Mouse (Mus musculus): ENCODE measurements at regions not wholly inside any gene's neighbourhood (a gene's known extent, or its start where the extent isn't known, plus 50 kb on each side); places are given as distances from the start of the nearest gene placed in this dataset.

DNA sequence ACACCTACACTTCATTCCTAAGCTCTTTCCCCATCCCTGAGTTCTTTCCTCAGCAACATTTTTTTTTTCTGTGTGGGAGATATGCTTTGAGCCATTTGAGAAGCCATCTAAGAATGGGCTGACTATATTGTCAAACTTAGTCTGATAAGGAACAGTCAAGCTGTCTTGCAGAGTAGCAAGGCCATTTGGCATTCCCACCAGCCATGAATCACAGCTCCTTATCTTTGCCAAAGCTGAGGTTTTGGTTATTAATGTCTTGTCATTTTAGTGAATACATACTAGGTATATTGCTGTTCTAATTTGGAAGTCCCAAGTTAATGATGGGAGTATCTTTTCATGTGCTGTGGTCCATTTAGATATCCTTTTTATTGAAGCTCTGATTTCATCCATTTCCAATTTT is 96.4 kb downstream of the Sox9 start:
- H3K36me3 ChIP-seq (replicated peaks), result no peaks in the 10 kb centered on the region
- H3K27me3 ChIP-seq (ENCODE audit: insufficient read depth, low read length), result no peaks in the 10 kb centered on the region
- no peak for TF ChIP-seq GATA1 (IDR thresholded peaks at IDR 0.05; ENCODE audit: borderline replicate concordance, low read length)
- no peak for TF ChIP-seq CTCF (IDR thresholded peaks at IDR 0.05; ENCODE audit: low read depth, low read length)
- no peak for TF ChIP-seq GATA2 (IDR thresholded peaks at IDR 0.05; ENCODE audit: borderline replicate concordance, low read depth, low read length)
- TF ChIP-seq POLR2AphosphoS5 (IDR thresholded peaks at IDR 0.05; ENCODE audit: insufficient replicate concordance, low read depth, low read length), result no peak
- TF ChIP-seq TAL1 (conservative IDR thresholded peaks at IDR 0.05; ENCODE audit: low read depth, low read length), result no peak
- H3K4me1 ChIP-seq (ENCODE audit: insufficient read depth, low read depth, low read length), result no peaks in the 10 kb centered on the region
- H3K9me3 ChIP-seq (replicated peaks), result peaks cover 60% of the 10 kb centered on the region
- H3K4me3 ChIP-seq (ENCODE audit: low read depth, low read length), result no peak overlapping the region
- no peak for DNase-seq (ENCODE audit: low spot score)
- no peak for ATAC-seq (ENCODE audit: extremely low read depth, insufficient number of reproducible peaks, low FRiP score, poor library complexity, severe bottlenecking)

DNA sequence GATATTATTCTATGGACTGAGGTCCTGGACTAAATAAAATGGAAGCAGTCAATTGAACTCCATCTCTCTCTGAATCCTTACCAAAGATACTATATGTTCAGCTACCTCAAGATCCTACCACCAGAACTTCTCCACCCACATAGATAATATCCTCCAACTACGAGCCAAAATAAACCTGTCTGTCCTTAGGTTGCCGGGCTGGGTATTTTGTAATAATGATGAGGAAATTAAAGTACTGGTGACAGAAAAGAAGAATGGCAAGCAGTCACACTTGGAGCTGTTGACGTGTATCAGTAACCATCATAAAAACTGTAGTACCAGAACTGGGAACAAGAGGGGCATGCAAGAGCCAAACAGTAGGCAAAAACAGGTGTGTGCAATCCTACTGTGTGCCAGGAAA is 98.7 kb downstream of the Sox9 start:
- Histone ChIP-seq H3K4me3 (ENCODE audit: low read depth, low read length) (no peak overlapping the region), H3K27me3 (ENCODE audit: insufficient read depth, low read length) (no peaks in the 10 kb centered on the region), H3K9me3 (replicated peaks) (peaks cover 58% of the 10 kb centered on the region), H3K4me1 (ENCODE audit: insufficient read depth, low read depth, low read length) (no peaks in the 10 kb centered on the region), H3K36me3 (replicated peaks) (no peaks in the 10 kb centered on the region)
- no peak for TF ChIP-seq CTCF (IDR thresholded peaks at IDR 0.05; ENCODE audit: low read depth, low read length)
- no peak for TF ChIP-seq POLR2AphosphoS5 (IDR thresholded peaks at IDR 0.05; ENCODE audit: insufficient replicate concordance, low read depth, low read length)
- TF ChIP-seq TAL1 (conservative IDR thresholded peaks at IDR 0.05; ENCODE audit: low read depth, low read length), result no peak
- TF ChIP-seq GATA1 (IDR thresholded peaks at IDR 0.05; ENCODE audit: borderline replicate concordance, low read length), result no peak
- no peak for TF ChIP-seq GATA2 (IDR thresholded peaks at IDR 0.05; ENCODE audit: borderline replicate concordance, low read depth, low read length)
- ATAC-seq (ENCODE audit: extremely low read depth, insufficient number of reproducible peaks, low FRiP score, poor library complexity, severe bottlenecking) (no peak), DNase-seq (ENCODE audit: low spot score) (no peak)

DNA sequence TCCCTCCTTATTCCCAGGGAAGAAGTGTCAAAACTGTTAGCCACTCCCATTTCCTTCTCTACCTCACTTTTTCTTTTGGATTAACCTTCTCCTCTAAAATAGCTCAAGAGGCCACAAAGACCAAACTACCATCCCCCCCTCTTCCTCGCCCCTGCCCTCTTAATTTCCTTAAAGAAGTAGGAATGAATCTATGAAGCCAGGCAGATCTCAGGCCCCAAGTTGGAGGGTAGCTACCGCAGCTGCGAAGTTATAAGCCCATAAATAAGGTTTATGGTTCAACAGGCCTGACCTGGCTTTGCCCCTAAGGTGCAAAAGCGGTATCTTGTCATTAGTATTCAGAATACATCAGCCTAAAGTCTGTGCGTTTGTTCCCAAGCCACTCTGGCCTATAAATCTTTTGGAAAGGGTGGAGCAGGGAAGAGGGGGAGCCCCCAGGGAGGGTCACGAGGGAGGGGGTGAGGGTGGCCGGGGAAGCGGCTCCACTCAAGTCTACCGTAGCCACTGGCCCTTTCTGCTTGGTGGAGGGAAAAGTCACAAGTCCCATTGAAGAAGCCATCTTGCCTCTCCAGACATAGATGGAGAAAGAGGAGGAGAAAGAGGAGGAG is 103.4 kb downstream of the Sox9 start:
- DNase-seq (ENCODE audit: low spot score) (no peak), ATAC-seq (ENCODE audit: extremely low read depth, insufficient number of reproducible peaks, low FRiP score, poor library complexity, severe bottlenecking) (no peak)
- TF ChIP-seq CTCF (IDR thresholded peaks at IDR 0.05; ENCODE audit: low read depth, low read length), result no peak
- no peak for TF ChIP-seq GATA1 (IDR thresholded peaks at IDR 0.05; ENCODE audit: borderline replicate concordance, low read length)
- no peak for TF ChIP-seq GATA2 (IDR thresholded peaks at IDR 0.05; ENCODE audit: borderline replicate concordance, low read depth, low read length)
- TF ChIP-seq POLR2AphosphoS5 (IDR thresholded peaks at IDR 0.05; ENCODE audit: insufficient replicate concordance, low read depth, low read length), result no peak
- no peak for TF ChIP-seq TAL1 (conservative IDR thresholded peaks at IDR 0.05; ENCODE audit: low read depth, low read length)
- Histone ChIP-seq H3K27me3 (ENCODE audit: insufficient read depth, low read length) (no peaks in the 10 kb centered on the region), H3K4me1 (ENCODE audit: insufficient read depth, low read depth, low read length) (no peaks in the 10 kb centered on the region), H3K9me3 (replicated peaks) (peaks cover 64% of the 10 kb centered on the region), H3K4me3 (ENCODE audit: low read depth, low read length) (no peak overlapping the region), H3K36me3 (replicated peaks) (no peaks in the 10 kb centered on the region)

DNA sequence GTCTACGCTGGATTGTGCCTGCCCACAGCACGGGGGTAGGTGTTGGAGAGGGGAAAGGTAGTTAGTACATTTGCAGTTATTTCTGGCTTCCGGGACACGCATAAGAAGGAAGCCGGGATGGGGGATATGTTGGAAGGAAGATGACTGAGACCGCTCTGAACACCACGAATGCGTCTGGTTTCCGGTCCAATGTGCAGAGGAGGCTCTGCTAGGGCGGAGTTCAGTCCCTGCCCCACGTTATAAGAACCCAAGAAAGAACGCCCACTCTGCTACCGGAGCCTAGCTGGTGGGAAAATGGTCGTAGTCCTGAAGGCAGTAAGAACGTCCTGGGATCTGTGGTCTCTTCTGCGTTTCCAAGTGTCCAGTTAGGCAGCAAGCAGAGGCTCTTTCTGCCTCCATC is 104.1 kb downstream of the Sox9 start:
- Histone ChIP-seq H3K4me1 (ENCODE audit: insufficient read depth, low read depth, low read length) (no peaks in the 10 kb centered on the region), H3K36me3 (replicated peaks) (no peaks in the 10 kb centered on the region), H3K4me3 (ENCODE audit: low read depth, low read length) (no peak overlapping the region; the same call in 1 of the 2 replicates), H3K27me3 (ENCODE audit: insufficient read depth, low read length) (no peaks in the 10 kb centered on the region), H3K9me3 (replicated peaks) (peaks cover 66% of the 10 kb centered on the region)
- DNase-seq (ENCODE audit: low spot score), result no peak
- no peak for ATAC-seq (ENCODE audit: extremely low read depth, insufficient number of reproducible peaks, low FRiP score, poor library complexity, severe bottlenecking)
- no peak for TF ChIP-seq CTCF (IDR thresholded peaks at IDR 0.05; ENCODE audit: low read depth, low read length)
- TF ChIP-seq POLR2AphosphoS5 (IDR thresholded peaks at IDR 0.05; ENCODE audit: insufficient replicate concordance, low read depth, low read length), result no peak
- TF ChIP-seq TAL1 (conservative IDR thresholded peaks at IDR 0.05; ENCODE audit: low read depth, low read length), result no peak
- TF ChIP-seq GATA2 (IDR thresholded peaks at IDR 0.05; ENCODE audit: borderline replicate concordance, low read depth, low read length), result no peak
- TF ChIP-seq GATA1 (IDR thresholded peaks at IDR 0.05; ENCODE audit: borderline replicate concordance, low read length), result no peak

DNA sequence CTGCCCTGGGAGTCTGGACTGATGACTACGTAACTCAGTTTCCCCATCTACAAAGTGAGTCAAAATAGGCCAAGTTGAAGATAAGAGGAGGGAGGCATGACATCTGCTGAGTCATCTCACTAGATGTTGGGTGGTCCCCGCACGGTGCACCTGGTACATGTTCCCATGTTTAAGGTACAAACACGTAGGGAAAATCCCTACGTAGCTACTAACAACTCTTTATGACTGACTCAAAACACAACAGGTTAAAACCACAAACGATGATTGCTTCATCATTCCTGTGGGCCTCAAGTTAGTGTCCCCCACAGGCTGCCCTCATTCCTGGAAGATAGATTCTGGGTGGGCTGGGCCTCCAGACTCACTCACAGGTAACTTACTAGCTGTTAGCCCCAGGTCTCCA is 107.7 kb downstream of the Sox9 start:
- Histone ChIP-seq H3K4me3 (ENCODE audit: low read depth, low read length) (no peak overlapping the region), H3K27me3 (ENCODE audit: insufficient read depth, low read length) (no peaks in the 10 kb centered on the region), H3K9me3 (replicated peaks) (peaks cover 71% of the 10 kb centered on the region), H3K36me3 (replicated peaks) (no peaks in the 10 kb centered on the region), H3K4me1 (ENCODE audit: insufficient read depth, low read depth, low read length) (no peaks in the 10 kb centered on the region)
- DNase-seq (ENCODE audit: low spot score), result no peak
- no peak for TF ChIP-seq CTCF (IDR thresholded peaks at IDR 0.05; ENCODE audit: low read depth, low read length)
- TF ChIP-seq TAL1 (conservative IDR thresholded peaks at IDR 0.05; ENCODE audit: low read depth, low read length), result no peak
- TF ChIP-seq GATA1 (IDR thresholded peaks at IDR 0.05; ENCODE audit: borderline replicate concordance, low read length), result no peak
- TF ChIP-seq POLR2AphosphoS5 (IDR thresholded peaks at IDR 0.05; ENCODE audit: insufficient replicate concordance, low read depth, low read length), result no peak
- no peak for ATAC-seq (ENCODE audit: extremely low read depth, insufficient number of reproducible peaks, low FRiP score, poor library complexity, severe bottlenecking)

DNA sequence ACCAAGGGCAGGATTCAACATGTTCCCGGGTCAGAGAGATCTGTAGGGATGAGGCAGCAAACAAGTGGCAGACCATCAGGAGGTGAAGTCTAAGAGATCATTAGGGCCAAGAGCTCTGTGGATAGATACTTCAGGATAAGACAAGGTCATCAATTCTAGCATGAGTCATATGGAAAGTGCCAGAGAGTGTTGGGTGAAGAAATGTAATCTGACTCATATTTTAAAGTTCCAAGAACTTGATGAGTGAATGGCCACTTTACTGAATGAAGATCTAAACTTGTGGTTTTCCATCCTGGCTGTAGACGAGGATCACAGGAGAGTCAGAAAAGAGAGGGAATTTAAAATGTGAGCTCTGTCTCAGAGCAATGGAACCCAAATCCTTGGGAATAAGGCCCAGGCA is 115.6 kb downstream of the Sox9 start:
- ATAC-seq (ENCODE audit: extremely low read depth, insufficient number of reproducible peaks, low FRiP score, poor library complexity, severe bottlenecking), result no peak
- peaks cover 60% of the 10 kb centered on the region for H3K9me3 ChIP-seq (replicated peaks)
- H3K4me3 ChIP-seq (ENCODE audit: low read depth, low read length), result no peak overlapping the region
- no peaks in the 10 kb centered on the region for H3K36me3 ChIP-seq (replicated peaks)
- TF ChIP-seq CTCF (IDR thresholded peaks at IDR 0.05; ENCODE audit: low read depth, low read length) (no peak), TAL1 (conservative IDR thresholded peaks at IDR 0.05; ENCODE audit: low read depth, low read length) (no peak), POLR2AphosphoS5 (IDR thresholded peaks at IDR 0.05; ENCODE audit: insufficient replicate concordance, low read depth, low read length) (no peak), GATA2 (IDR thresholded peaks at IDR 0.05; ENCODE audit: borderline replicate concordance, low read depth, low read length) (no peak), GATA1 (IDR thresholded peaks at IDR 0.05; ENCODE audit: borderline replicate concordance, low read length) (no peak)
- DNase-seq (ENCODE audit: low spot score), result no peak
- no peaks in the 10 kb centered on the region for H3K4me1 ChIP-seq (ENCODE audit: insufficient read depth, low read depth, low read length)
- H3K27me3 ChIP-seq (ENCODE audit: insufficient read depth, low read length), result no peaks in the 10 kb centered on the region

All from G1E (cell line).